ENCODE assay signal across 20 mouse cellular contexts in genomic region chr1:119624444-119624843, GRCm38 (mm10). TPM values are rescaled to one million over a fixed set of nuclear protein-coding genes. Genes with fewer than 3 reads are reported as not detected.
DNase-seq lines count a peak whose midpoint lies in the region; ATAC-seq and TF ChIP-seq lines count a peak whose summit lies in the region.
"Had no signal": no experiment of that assay in that cellular context is flagged by ENCODE, and none has a peak within 500 bp of the region (broad histone marks: within the 10 kb centered on the region; RNA-seq: fewer than 3 reads in every experiment).

No protein-coding gene starts in this region.

- H3K9ac ChIP-seq in intestine, embryonic 14.5 days (ENCODE audit: low read length): no peak overlapping the region
- H3K9ac ChIP-seq in intestine, embryonic 15.5 days: no peak overlapping the region
- no peak overlapping the region for H3K9ac ChIP-seq in lung, embryonic 15.5 days
- no peak overlapping the region for H3K9ac ChIP-seq in lung, postnatal 0 days (replicated peaks; ENCODE audit: low read depth)
- no peak overlapping the region for H3K9ac ChIP-seq in hindbrain, embryonic 13.5 days
- H3K9ac ChIP-seq: embryonic facial prominence, embryonic 15.5 days; forebrain, embryonic 12.5 days; limb, embryonic 15.5 days; liver, embryonic 15.5 days; midbrain, embryonic 15.5 days had no signal

- no peak overlapping the region for H3K4me2 ChIP-seq in intestine, embryonic 14.5 days (ENCODE audit: low read length)
- no peak overlapping the region for H3K4me2 ChIP-seq in intestine, embryonic 15.5 days (replicated peaks)
- no peak overlapping the region for H3K4me2 ChIP-seq in lung, embryonic 15.5 days
- no peak overlapping the region for H3K4me2 ChIP-seq in lung, postnatal 0 days (replicated peaks; ENCODE audit: low read depth, low read length)
- no peak overlapping the region for H3K4me2 ChIP-seq in hindbrain, embryonic 13.5 days
- H3K4me2 ChIP-seq: embryonic facial prominence, embryonic 15.5 days; forebrain, embryonic 12.5 days; limb, embryonic 15.5 days; liver, embryonic 15.5 days; midbrain, embryonic 15.5 days had no signal

- H3K27me3 ChIP-seq in intestine, embryonic 14.5 days (replicated peaks; ENCODE audit: control insufficient read depth, insufficient read depth, low read length): no peaks in the 10 kb centered on the region
- H3K27me3 ChIP-seq in intestine, embryonic 15.5 days (replicated peaks): no peaks in the 10 kb centered on the region
- no peaks in the 10 kb centered on the region for H3K27me3 ChIP-seq in lung, embryonic 15.5 days
- H3K27me3 ChIP-seq in lung, postnatal 0 days (replicated peaks; ENCODE audit: insufficient read depth, low read length): no peaks in the 10 kb centered on the region
- H3K27me3 ChIP-seq in hindbrain, embryonic 13.5 days: no peaks in the 10 kb centered on the region
- H3K27me3 ChIP-seq: embryonic facial prominence, embryonic 15.5 days; forebrain, embryonic 12.5 days; limb, embryonic 15.5 days; liver, embryonic 15.5 days; midbrain, embryonic 15.5 days; Patski had no signal

- H3K4me3 ChIP-seq in intestine, embryonic 14.5 days (ENCODE audit: low read depth, low read length): no peak overlapping the region
- no peak overlapping the region for H3K4me3 ChIP-seq in intestine, embryonic 15.5 days (replicated peaks)
- H3K4me3 ChIP-seq in lung, embryonic 15.5 days: no peak overlapping the region
- no peak overlapping the region for H3K4me3 ChIP-seq in lung, postnatal 0 days (ENCODE audit: low read depth, low read length)
- no peak overlapping the region for H3K4me3 ChIP-seq in hindbrain, embryonic 13.5 days
- H3K4me3 ChIP-seq: embryonic facial prominence, embryonic 15.5 days; forebrain, embryonic 12.5 days; hindbrain, embryonic 10.5 days; limb, embryonic 15.5 days; liver, embryonic 15.5 days; midbrain, embryonic 15.5 days; myocyte had no signal

- DNase-seq in intestine, embryonic 14.5 days (ENCODE audit: low spot score): no peak
- no peak for DNase-seq in lung, postnatal 4 days
- DNase-seq in lung, postnatal 0 days (ENCODE audit: low spot score): peak; percentile 46
- peak; percentile 18 for DNase-seq in retina, embryonic 14.5 days (ENCODE audit: low spot score)
- DNase-seq: adrenal gland, postnatal 10 days; cerebellum, adult 9-11 months; gastrocnemius, postnatal 36 days; kidney, adult 8-10 months; thymus, postnatal 36 days had no signal

- peaks cover 13% of the 10 kb centered on the region; the same call in 1 of the 2 replicates for H3K36me3 ChIP-seq in intestine, embryonic 14.5 days (ENCODE audit: control insufficient read depth, insufficient read depth, low read length)
- no peaks in the 10 kb centered on the region for H3K36me3 ChIP-seq in intestine, embryonic 15.5 days
- peaks cover 12% of the 10 kb centered on the region for H3K36me3 ChIP-seq in lung, embryonic 15.5 days
- 0 out of 2 replicates have a peak, but pooled peaks cover 3% of the 10 kb centered on the region for H3K36me3 ChIP-seq in lung, postnatal 0 days (ENCODE audit: insufficient read depth, low read length)
- H3K36me3 ChIP-seq in hindbrain, embryonic 13.5 days: peaks cover 5% of the 10 kb centered on the region; the same call in 1 of the 2 replicates
- H3K36me3 ChIP-seq: embryonic facial prominence, embryonic 15.5 days; forebrain, embryonic 12.5 days; limb, embryonic 15.5 days; midbrain, embryonic 15.5 days had no signal

- no peak for ATAC-seq in intestine, embryonic 14.5 days (replicated peaks; ENCODE audit: low FRiP score, low TSS enrichment, low read depth)
- no peak for ATAC-seq in intestine, embryonic 15.5 days
- ATAC-seq in lung, embryonic 15.5 days (ENCODE audit: borderline replicate concordance, extremely low read depth, low FRiP score, low TSS enrichment): no peak
- peak; percentile 67 for ATAC-seq in lung, postnatal 0 days
- ATAC-seq in hindbrain, embryonic 13.5 days (ENCODE audit: low FRiP score): no peak
- ATAC-seq: midbrain, embryonic 15.5 days; Patski had no signal

- no peak for TF ChIP-seq CTCF in lung, postnatal 0 days (IDR thresholded peaks at IDR 0.05)

- H3K4me1 ChIP-seq in intestine, embryonic 14.5 days (replicated peaks; ENCODE audit: control insufficient read depth, insufficient read depth, low read length): peaks cover 17% of the 10 kb centered on the region
- H3K4me1 ChIP-seq in intestine, embryonic 15.5 days (replicated peaks): no peaks in the 10 kb centered on the region
- H3K4me1 ChIP-seq in lung, embryonic 15.5 days: peaks cover 18% of the 10 kb centered on the region
- H3K4me1 ChIP-seq in lung, postnatal 0 days (ENCODE audit: insufficient read depth, low read depth, low read length): peaks cover 3% of the 10 kb centered on the region; the same call in 1 of the 2 replicates
- H3K4me1 ChIP-seq in hindbrain, embryonic 13.5 days (replicated peaks): no peaks in the 10 kb centered on the region; the same call in 1 of the 2 replicates
- H3K4me1 ChIP-seq: embryonic facial prominence, embryonic 15.5 days; limb, embryonic 15.5 days; liver, embryonic 15.5 days; midbrain, embryonic 15.5 days had no signal

- no peak; the same call in 1 of the 2 replicates for TF ChIP-seq EP300 in lung, postnatal 0 days (IDR thresholded peaks at IDR 0.05)

- H3K27ac ChIP-seq in intestine, embryonic 14.5 days (ENCODE audit: low read depth): peak overlapping the region; percentile 38; the same call in 1 of the 2 replicates
- H3K27ac ChIP-seq in intestine, embryonic 15.5 days: no peak overlapping the region
- peak overlapping the region; percentile 37 for H3K27ac ChIP-seq in lung, embryonic 15.5 days
- peak overlapping the region; percentile 59 for H3K27ac ChIP-seq in lung, postnatal 0 days (ENCODE audit: low read length)
- H3K27ac ChIP-seq in hindbrain, embryonic 13.5 days: no peak overlapping the region
- H3K27ac ChIP-seq: embryonic facial prominence, embryonic 15.5 days; forebrain, embryonic 12.5 days; hindbrain, embryonic 10.5 days; limb, embryonic 15.5 days; liver, embryonic 15.5 days; midbrain, embryonic 15.5 days had no signal

- 26% methylated on average over 2 of the region's 2 CpGs for WGBS in intestine, embryonic 14.5 days
- whole genome bisulfite sequencing in intestine, embryonic 15.5 days: 43% methylated on average over 2 of the region's 2 CpGs
- 42% methylated on average over 2 of the region's 2 CpGs for WGBS in lung, embryonic 15.5 days
- 39% methylated on average over 2 of the region's 2 CpGs for WGBS in lung, postnatal 0 days
- WGBS in hindbrain, embryonic 13.5 days: 46% methylated on average over 2 of the region's 2 CpGs

- no peaks in the 10 kb centered on the region for H3K9me3 ChIP-seq in intestine, embryonic 14.5 days (ENCODE audit: control insufficient read depth, low read length)
- H3K9me3 ChIP-seq in intestine, embryonic 15.5 days: no peaks in the 10 kb centered on the region
- H3K9me3 ChIP-seq in lung, embryonic 15.5 days: no peaks in the 10 kb centered on the region
- H3K9me3 ChIP-seq in lung, postnatal 0 days (ENCODE audit: low read length): no peaks in the 10 kb centered on the region
- H3K9me3 ChIP-seq in hindbrain, embryonic 13.5 days: no peaks in the 10 kb centered on the region
- H3K9me3 ChIP-seq: embryonic facial prominence, embryonic 15.5 days; forebrain, embryonic 12.5 days; hindbrain, embryonic 10.5 days; limb, embryonic 15.5 days; liver, embryonic 15.5 days; midbrain, embryonic 15.5 days had no signal

RNA-seq across cellular contexts. Expression of gene Epb41l5, which starts 24.4 kb away (rescaled TPM):
- polyA plus RNA-seq in intestine, embryonic 14.5 days (2014; fragmentation: Nextera tagmentation; extraction: Ambion mirVana): 46.2 and 53.4 TPM in 2 replicates
- 38.6 and 39.4 TPM in 2 replicates for polyA plus RNA-seq in intestine, embryonic 15.5 days (2015; fragmentation: Nextera tagmentation; extraction: Ambion mirVana)
- polyA plus RNA-seq in lung, embryonic 15.5 days (2015; fragmentation: Nextera tagmentation; extraction: Ambion mirVana): 43.7 and 45.9 TPM in 2 replicates
- polyA plus RNA-seq in lung, postnatal 0 days (2015; fragmentation: Nextera tagmentation; extraction: Ambion mirVana): 54.7 and 69.5 TPM in 2 replicates
- 18.5 and 19.0 TPM in 2 replicates for polyA plus RNA-seq in hindbrain, embryonic 13.5 days (2015; fragmentation: Nextera tagmentation; extraction: Ambion mirVana)

Comparison
In these comparisons a context has a peak if more than half of its experiments do, and no peak if none do; other contexts are left out.
1. DNase-seq: peak in lung, postnatal 0 days (single experiment) and retina, embryonic 14.5 days (single experiment); none in intestine, embryonic 14.5 days (single experiment) and lung, postnatal 4 days (0 of 2).
2. H3K27ac ChIP-seq: peak in intestine, embryonic 14.5 days (single experiment), lung, embryonic 15.5 days (single experiment) and lung, postnatal 0 days (single experiment); none in intestine, embryonic 15.5 days (single experiment) and hindbrain, embryonic 13.5 days (single experiment).